Mouse (Mus musculus): Measurements from ENCODE around the gene Kcnj15.

Kcnj15 gene

DNA sequence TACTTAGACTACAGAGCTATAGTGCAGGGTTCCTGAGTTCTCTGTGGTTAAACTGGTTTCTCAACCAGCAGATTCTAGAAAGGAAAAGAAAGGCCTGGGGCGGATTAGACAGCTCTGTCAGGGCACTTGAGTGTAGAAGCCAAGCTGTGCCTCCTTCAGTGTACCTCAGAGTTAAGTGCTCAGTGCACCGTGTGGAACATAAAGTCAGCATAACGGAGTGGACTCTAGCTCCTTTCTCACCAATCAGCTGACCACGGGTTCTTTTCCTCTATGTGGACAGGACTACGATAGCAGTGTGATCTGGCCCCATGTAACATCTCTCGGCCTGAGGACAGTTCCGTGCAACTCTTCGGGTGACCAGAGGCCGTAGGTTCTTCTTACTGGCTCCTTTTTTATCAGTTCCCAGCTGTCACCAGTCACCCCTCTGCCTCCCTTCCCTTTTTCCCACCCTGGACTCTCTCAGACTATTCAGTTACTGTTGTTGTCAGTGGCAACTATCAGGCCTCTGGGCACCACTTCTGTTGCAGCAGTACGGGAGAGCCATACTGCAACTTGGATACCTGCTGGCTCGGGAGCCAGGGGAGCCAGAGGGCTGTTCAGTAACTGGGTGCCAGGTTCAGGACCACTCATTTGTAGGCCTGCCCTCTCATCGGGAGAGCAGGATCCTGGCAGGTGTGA lies 12.6 kb upstream of the Kcnj15 start:
- DNase-seq (ENCODE audit: low spot score in 2 of 2): no peak

DNA sequence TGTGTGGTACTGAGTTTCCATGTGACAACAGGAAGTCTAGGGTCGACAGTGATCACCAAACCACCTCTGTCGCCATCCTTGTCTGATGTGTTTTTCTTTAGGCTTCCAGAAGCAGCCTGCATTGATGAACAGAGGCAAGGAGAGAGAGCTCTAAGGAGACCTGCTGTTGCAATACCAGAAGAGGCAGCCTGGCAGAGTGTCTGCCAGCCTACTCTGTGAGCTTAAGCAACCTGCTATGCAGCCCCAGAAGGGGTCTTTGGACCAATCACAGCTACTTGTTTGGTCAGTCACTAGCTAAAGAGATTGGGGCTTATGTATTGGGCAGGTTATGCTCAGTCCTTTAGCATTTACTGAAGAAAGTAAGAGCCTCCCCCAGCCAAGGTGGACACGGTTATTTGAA lies 11.9 kb upstream of the Kcnj15 start:
- DNase-seq (ENCODE audit: low spot score in 2 of 2): no peak

DNA sequence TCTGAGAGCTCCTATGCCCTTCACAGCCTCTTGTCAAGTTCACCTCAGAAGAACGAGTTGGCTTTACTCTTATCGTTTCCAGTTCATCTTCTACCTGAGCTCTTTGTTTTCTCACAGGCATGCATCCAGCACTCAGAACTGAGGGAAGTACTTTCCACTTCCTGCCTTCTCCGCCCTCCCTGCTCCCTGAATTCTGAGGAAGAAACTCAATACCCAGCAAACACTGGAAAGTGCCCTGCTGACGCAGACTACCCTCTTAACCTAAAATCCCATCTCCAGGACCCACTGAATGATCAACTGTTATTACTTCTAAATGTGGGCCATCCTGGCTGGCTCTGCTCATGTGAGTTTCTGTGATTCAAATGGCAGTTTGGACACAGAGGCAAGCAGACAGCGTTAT lies 8.7 kb upstream of the Kcnj15 start:
- DNase-seq (ENCODE audit: low spot score in 2 of 2): no peak

DNA sequence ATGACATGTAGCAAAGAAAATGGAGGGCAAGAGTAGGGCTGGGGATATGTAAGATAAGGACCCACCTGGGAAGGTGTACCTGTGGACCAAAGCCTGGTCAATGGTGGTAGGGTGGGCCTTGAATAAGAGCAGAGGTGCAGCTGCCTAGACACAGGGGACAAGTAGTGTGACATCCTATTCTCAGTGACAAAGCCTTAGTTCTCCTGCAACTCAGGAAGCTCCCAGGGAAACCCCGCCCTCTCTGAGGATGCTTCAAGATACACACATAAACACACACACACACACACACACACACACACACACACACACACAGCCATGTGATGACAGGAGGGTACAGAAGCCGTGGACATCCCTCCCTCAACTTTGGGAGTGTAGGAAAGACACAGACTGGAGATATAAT lies 710 bp upstream of the Kcnj15 start:
- DNase-seq (ENCODE audit: low spot score in 2 of 2): no peak

DNA sequence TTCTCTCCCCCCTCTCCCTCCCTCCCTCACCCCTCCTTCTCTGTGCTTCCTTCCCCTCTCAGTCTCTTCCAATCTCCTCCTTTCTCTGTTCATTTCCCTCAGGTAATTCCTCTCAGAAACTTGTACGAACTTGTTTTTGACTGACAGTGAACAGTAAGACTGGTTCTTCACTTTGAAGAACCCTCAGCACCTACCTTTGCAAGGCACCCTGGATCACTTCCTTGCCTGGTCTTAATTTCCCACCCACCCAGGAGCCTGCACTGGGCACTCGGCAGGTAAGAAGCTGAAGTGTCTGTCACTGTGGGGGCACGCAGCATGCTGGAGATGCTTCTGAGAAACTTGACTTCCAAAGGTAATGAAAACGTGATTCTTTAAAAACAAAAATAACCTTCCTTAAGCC lies 742 bp downstream of the Kcnj15 start:
- no peak for DNase-seq (ENCODE audit: low spot score in 2 of 2)

DNA sequence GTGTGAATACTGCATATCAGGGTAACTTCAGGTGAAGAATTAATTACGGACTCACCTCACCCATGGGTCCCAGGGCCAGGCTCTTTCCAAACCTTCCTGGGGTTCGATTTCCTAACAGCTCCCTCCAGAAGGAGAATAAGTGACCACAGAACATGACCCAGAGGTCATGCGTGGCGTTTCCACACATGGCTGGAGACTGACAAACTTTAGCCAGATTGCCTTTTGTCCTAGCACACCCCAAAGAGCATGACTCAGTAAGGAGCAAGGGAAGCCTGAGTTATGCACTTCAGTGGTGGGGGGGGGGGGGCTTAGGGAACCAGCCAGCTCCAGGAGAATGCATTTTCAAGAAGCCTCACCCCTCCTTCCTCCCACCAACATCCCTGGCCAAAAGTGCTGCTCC lies 2.1 kb downstream of the Kcnj15 start:
- no peak for DNase-seq (ENCODE audit: low spot score in 2 of 2)

DNA sequence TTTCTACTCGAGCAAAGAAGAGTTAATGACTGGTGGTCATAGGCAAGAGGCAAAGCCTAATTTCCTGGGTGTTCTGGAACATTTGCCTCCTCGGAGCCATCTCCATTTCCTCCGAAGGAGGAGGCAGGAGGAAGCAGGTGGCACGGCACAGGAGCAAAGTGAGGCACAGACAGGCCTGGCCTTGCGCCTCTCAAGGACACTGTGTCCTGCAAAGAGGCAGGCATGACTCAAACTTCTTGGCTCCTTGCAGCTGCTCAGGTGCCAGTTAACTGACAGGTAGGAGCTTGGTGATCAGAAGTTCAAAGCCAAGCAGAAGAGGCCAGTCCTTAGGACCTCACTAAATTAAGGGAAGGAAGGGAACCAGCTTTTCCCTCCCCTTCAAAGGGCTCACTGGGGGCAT lies 3.3 kb downstream of the Kcnj15 start:
- DNase-seq (ENCODE audit: low spot score in 2 of 2): no peak

DNA sequence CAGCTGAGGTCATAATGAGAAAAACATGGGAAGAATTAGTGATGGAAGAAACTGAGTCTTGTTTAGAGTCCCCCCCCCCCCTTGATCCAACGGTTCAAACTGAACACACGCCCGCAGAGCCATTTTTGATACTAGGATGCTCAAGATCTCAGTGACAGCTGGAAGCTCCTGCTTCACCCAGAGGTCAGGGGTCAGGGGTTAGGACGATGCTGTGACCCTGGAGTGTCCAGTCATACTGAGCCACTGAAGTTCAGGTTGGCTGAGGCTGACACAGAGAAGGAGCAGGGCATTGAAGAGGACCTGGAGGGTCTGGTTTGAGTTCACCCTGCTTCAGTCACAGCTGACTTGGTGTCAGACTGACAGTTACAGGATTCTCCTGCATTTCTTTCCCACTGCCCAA lies 4.4 kb downstream of the Kcnj15 start:
- DNase-seq (ENCODE audit: low spot score in 2 of 2): no peak

DNA sequence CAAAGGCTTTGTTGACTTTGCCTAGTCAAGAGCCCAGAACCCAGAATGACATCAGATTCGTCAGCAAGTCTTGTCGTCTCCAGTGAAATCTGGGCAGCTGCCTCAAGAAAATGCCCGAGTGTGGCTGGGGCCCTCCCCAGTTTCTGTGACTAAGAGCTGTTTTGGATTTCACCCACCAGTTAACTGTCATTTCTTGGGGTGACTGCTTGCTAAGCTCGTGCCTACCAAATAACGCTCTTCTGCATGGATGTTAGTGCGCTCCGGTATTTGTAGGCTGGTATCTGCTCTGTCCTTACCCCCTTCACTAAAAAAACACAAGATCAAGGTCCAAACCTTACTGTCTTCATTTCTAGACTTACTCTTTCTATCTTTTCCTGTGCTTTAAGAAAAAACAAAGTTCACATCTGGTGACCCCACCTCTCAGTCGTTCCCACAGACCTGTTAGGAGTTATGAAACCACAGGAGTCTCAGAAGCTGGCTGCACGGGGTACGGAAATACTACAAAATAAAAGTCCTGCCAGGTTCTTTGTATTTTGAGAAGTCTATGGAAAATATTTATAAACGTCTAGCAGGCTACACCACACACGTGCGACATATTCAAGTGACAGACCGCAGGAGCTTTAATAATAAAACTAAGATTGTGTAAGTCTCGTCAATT lies 5.5 kb downstream of the Kcnj15 start:
- peak; percentile 36 to 51 for DNase-seq (ENCODE audit: low spot score in 2 of 2)

DNA sequence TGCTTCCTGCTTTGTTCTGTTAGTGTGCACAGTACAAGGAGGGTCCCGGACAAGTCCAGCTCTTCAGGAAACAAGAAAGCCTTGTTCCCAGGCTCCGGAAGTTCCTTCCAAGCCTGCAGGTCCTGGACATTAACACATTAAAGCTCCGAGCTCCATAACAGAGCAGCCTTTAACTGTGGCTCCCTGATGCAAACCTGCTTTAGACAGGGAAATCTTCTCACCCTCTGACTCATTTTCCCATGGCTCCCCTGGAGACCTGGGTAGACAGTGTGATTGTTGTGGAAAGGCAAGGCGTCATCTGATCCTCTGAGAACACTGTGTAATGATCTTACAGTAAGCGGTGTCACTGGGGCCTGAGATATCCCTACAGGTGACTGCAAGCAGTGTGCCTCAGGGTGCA lies 7.0 kb downstream of the Kcnj15 start:
- no peak for DNase-seq (ENCODE audit: low spot score in 2 of 2)

DNA sequence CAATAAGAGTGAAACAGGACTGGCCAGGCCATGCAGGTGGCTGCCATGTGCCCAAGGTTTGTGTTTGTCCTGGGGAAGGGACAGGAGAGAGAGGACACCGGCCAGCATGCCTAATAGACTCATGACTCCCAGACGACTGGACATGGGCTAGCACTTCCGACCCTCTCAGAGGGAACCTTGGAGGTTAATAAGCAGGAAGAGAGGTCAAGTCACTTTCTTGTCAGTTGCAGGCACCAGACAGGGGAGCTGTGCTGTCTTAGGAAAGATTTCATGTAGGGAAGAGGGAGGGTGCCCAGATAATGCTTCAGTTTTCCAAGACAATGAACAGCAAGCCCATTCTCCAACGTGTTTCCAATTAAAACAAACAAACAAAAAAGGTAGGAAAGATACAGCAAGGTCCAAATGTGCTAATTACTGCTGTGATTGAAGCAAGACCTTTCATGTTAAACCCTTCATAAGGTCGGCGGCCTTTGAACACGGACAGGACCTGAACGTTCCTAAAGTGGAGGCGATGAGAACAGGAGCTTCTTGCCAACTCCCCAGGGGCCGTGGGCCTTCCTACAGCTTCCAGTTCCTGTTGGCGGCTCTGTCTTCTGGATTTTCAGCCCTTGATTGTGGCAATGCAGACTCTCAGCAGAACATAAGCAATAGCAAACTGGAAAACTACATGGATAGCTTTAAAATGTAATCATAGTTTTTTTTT lies 10.3 kb downstream of the Kcnj15 start:
- no peak for DNase-seq (ENCODE audit: low spot score in 2 of 2)

DNA sequence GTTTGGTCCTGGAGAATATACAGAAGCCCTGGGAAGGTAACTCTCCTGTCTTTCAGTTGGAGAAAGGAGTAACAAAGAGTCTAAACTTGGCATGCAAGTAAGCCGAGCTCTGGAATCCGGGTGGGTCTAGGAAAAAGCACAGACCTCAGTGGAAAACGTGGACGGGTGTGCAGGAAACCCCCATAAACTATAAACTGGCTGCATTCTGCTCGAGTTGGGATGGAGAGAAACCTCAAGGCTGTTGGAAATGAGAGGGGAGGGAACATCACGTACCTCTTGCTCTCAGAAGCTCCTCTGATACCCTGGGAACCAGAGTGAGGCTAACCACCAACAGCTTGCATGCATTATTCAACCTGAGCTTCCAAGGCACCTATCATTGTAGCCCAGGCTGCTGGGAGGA lies 12.3 kb downstream of the Kcnj15 start:
- no peak for DNase-seq (ENCODE audit: low spot score in 2 of 2)

DNA sequence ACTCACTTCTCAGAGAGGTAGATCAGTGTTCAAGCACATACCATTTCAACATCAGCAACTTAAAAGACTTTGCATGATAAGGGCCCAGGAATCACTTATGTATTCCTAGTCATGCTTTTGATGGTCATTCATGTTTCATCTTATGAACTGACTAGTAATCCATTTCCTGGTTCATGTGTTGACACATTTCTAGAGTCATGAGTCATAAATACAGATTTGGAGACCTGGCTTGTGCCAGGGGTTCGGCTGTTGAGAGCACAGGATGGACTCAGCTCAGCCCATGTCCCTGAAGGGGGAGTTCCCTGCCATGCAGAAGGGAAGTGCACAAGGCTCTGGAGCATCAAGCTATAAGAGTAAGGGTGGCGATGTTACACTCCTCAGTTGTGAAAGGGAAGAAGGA lies 15.7 kb downstream of the Kcnj15 start:
- DNase-seq (ENCODE audit: low spot score in 2 of 2): no peak

DNA sequence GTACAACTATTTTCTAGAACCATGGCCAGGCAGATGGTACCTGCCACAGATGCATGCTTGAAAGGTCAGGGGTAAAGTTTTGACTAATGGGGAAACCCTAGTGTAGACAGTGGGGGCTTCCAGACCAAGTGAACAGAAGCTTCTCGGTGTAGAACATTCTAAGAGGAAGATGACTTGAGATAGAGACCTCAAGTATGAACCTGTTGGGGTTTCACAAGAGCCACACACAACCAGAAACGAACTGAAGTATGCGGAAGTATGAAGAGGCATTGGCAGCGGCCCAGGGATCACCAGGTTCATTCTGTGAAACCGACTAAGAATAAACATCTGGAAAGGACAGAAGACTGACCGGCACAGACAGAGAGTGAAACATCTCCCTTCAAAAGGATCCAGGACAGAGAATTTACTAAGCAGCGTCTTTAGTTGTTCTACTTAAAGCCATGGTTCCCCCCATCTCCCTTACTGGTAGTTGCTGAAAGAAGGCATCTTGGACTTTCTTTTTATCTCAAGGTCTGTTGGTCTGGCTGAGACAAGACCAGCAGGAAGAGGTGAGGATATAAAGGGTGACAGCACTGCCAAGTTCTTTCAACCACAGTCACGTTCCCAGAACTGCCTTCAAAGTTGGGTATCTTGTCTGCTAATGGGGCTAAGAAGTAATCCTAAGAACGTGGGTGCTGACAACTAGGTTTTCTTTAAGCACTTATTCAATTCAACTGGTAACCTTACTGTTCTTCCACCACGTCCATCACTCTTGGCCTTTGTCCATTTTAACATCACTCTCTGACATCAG lies 18.6 kb downstream of the Kcnj15 start:
- DNase-seq (ENCODE audit: low spot score in 2 of 2): no peak

DNA sequence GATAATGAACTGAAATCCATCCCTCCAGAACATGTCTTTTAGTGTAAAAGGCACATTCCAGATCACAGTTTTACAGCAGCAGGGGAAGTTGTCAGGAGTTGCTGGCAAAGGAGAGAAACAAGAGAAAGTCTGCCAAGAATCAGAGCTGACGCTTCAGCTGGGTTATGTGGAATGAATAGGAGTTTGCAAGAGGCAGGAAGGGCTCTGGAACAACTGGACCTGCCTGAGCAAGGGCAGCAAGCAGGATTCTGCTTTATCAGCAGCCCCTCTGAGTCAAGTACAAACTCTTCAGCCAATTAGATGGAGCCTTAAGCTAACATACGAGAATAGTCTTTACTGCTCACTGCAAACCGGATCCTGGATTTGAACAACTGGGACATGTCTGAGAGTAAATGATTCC lies 21.7 kb downstream of the Kcnj15 start:
- DNase-seq (ENCODE audit: low spot score in 2 of 2): no peak

DNA sequence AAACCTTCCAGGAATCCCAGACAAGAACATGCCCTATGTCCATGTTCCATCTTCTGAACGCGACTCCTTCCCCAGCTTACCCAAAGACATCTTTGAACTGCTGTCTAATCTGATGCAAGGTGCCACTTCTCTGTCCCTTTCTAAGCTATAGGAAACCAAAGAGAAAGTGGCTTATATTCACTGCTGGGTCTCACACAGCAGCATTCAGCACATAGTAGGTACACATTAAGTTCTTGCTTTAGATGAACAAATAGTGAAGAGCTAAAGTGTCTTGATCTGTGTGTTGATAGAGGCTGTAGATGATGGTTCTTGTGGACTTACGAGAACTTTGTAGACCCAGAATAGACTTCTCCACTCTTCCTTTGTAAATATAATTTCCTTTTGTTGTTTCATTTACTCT lies 23.0 kb downstream of the Kcnj15 start:
- no peak for DNase-seq (ENCODE audit: low spot score in 2 of 2)

DNA sequence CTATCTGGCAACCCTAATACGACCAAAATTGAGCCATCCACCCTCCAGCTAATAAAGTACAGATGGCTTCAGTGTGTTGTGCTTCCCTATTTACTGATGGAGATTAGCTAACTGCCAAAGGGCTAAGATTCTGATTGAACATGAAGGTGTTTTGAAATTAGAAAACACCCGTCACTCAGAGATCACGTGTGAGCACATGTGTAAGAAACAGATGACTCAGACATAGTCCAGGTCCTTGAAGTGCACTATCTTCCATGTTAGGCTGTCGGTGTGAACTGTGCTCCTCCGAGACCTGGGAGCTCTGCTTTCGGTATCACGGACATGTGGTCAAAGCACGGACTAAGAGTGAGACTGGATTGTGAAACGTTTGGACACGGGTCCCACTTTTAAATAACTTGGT lies 26.0 kb downstream of the Kcnj15 start:
- DNase-seq (ENCODE audit: low spot score in 2 of 2): no peak

DNA sequence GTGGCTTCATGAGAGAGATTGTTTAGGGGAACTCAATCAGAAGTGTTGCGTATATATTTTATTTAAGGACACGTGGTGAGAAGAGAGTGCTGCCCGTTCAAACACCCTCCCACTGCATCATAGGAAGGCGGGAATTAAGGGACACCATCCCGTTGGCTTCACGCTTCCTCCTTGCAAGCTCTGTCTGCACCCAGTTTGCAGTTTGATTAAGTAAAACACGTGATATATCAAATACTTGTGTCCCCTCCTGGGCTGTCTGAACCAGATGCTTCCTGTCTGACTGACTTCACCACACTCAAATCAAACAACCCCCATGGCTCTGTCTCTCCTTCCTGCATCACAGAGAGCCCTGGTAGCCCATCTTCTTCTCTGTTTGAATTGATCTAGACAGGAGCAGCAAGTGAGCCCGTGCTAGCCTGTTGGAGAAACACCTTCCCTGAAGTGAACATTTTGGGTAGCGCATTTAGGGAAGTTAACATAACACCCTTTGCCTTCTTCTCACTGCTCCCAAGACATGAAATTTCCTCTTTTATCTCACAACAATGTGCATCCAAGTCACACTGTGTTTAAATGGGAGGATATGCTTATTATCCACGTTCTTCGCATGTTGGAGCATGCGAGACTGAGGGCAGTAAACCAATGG lies 26.8 kb downstream of the Kcnj15 start:
- DNase-seq (ENCODE audit: low spot score in 2 of 2): peak in 1 of 2 experiments; percentile 23

DNA sequence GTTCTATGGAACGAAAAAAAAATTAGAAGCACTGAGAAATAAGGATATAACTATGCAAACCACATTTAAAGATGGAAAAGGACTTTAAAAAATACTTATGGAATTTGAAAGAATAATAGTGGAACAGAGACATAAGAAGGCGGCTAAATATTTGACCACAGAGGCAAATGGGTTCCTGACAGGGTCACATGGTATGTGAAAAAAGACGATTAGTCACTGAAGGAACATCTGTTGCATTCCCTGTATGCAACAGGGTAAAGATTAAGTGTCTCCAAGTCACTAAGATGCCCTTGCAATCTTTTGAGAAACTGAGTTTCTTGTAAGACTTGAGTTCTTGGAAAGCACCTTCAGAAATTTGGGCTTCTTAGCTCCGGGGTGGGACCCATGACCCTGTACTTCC lies 27.7 kb downstream of the Kcnj15 start:
- DNase-seq (ENCODE audit: low spot score in 2 of 2): no peak

DNA sequence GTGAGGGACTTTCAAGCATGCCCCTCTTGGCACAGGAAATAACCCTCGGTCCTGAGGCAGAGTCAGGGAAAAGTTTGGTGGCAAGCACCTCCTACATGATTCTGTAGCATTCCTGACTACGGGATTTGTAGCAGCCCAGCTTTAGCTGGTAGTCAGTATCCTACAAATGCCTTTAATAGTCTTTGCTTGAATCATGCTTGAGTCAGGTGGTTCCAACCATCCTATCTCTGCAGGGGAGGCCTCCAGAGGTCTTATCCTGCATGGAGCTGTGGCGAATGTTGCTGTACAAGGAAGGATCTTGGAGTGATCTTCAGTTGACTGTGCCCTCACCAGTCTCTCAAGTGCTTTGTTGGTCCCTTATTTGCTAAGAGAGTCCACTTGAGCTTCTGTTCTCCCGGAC lies 28.4 kb downstream of the Kcnj15 start:
- DNase-seq (ENCODE audit: low spot score in 2 of 2): no peak

DNA sequence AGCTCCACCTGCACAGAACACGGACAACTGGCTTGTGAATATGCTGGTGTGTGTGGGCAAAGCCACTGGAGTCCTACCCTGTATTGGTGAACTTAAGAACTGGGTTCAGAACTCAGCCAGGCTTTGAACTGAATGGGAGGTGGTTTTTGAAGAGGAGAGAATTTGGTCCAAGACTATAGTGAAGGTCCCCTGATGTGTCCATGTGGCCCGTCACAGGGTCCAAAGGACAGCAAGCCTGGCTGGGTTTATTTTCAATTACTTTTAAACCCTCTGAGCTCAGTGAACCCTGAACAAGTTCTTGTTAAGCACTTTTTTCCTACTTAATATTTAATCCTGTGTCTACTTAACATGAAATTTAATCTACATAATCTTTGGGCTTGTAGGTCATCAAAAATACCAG lies 30.3 kb downstream of the Kcnj15 start:
- DNase-seq (ENCODE audit: low spot score in 2 of 2): no peak

DNA sequence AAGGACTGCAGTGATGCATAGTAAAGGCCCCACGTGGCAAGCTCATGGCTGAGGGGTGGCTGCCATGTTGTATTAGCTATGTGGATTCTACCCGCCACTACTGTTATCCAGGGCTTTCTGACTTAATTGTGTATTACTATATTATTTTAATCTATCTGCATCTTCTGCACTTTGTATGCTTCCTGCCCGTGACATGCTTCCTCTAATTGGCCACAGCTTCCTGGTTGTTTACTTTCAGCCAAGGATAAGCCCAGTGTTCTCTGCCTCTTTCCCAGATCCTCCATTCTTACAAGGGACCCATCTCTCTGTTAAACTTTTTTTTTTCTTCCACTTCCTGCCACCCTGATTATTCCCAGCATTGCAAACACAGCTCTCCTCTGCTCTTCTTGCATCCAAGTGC lies 32.0 kb downstream of the Kcnj15 start:
- DNase-seq (ENCODE audit: low spot score in 2 of 2): no peak
